Mouse (Mus musculus) telencephalon, adult 2 months (tissue): Measurements from ENCODE around the gene AI837181.

Source experiments
- DNase-seq: peaks from one replicate; pipeline ENCODE4 v3.0.0-alpha.2; 2011; ENCODE audit warnings: low read depth, low spot score

The AI837181 gene

DNA sequence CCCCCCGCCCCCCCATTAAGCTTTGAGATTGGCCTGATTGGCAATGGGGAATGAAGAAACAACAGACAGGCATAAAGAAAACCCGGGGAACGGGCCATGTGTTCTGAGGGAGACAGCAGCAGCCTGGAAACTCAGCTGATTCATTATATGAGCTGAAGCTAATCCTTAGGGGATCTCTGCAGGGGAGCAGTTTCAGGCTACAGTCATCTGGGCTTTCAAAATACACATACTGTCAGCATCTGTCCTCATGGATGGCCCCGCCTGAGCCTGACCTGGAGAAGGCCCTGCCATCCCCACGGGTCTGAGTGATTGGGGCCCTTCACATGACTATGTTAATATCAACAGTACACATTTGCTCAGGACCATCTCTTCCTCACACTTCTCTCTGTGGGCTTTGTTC, 46.9 kb downstream of the AI837181 start:
- DNase-seq, result no peak

DNA sequence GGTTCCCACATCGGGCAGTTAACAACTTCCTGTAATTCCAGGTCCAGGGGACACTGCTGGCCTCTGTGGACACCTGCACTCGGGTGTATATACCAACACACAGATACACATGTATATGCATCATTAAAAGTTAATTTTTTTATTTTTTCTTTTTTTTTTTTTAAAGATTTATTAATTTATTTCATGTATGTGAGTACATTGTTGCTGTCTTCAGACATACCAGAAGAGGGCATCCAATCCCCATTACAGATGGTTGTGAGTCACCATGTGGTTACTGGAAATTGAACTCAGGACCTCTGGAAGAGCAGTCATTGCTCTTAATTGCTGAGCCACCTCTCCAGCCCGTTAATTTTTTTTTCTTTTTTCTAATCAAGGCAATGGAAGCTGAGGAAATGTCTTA, 47.9 kb downstream of the AI837181 start:
- DNase-seq, result no peak

DNA sequence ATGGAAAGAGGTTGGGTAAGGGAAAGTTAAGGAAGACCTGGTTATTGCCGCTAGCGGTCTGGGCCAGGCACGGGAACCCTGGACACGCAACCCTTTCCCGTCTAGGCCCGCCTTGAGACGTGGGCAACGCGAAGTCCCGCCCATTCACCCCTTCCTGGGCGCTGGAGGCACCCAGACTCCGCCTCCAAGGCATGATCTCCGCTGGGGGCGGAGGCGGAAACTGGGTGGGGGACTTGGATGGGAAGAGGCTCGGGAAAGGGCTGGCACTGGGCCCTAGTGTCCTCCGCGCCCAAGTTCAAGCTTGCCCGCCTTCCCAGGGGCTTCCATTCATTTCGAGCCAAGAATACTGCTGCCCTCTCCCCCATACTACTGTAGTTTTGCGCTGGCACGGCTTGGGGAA, 48.8 kb downstream of the AI837181 start, which contains the start of gene Efemp2:
TSS of gene Efemp2 (plus strand) at position 235 of the 400 bp plus-strand sequence.
- no peak for DNase-seq

DNA sequence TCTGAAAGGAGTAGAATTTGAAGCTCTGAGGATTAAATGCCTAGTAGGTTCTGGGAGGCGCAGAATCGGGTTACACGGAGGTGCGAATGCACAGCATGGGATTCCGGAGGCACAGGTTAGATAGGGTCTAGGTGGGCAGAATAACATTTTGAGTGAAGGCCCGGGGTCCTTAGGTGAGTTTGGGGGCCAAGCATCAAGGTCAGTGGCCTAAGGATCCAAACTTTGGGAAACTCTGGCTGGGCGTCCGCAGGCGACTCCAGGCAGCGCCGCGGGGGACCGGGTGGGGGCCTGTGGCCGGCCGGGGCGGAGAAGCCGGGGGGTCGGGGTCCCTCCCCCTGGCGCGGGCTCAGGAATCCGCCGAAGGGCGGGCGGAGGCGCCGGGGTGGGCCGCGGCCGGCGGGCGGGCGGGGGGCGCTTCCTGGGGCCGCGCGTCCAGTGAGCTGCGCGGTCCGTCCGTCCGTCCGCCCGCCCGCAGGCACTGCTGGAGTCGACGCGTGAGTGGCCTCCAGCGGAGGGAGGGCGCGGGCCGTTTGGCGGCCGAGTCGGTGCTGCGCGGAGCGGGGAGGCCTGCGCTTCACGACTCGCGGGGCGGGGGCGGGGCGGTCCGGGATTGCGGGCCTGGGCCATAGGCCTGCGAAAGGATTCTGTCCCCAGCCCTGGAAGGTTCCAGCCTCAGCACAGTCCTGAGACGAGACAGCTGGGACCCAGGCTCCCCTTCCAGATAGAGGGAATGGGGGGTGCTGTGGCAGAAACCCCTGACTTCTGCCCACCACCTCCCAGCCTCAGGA, 49.5 kb downstream of the AI837181 start:
- DNase-seq, result no peak

DNA sequence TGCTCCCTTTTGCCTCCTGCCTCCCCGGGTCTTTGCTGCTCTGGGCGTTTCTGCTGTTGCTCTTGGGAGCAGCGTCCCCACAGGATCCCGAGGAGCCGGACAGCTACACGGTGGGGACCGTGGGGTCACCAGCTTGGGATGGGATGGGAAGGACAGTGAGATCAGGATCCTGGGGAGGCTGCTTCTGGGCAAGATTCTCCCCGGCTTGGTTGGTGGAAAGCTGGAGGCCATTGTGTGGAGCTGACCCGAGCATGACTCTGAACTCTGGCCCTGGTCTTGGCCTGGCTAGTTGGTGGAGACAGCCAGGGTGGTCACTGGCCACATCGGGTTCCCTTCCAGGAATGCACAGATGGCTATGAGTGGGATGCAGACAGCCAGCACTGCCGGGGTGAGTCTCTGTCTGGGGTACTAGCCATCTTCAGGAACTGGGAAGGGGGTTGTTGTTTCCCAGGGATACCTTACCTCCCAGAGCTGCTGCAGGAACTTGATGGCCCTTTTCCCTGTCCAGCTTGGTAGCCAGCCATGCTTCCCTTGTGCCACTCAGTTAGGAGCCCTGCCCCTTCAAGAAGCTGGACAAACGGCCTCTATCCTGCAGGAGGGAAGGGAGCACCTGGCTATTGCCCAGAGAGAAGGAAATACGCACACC, 50.2 kb downstream of the AI837181 start:
- no peak for DNase-seq
